Mouse (Mus musculus): ENCODE data around the gene Sorbs1.

GRCm38 (mm10) chr19:40297078-40297797 lies 216.3 kb downstream of the Sorbs1 start:
- TF ChIP-seq CTCF (IDR thresholded peaks at IDR 0.05; ENCODE audit: borderline replicate concordance, insufficient read depth, low read length), result no peak
- no peak for TF ChIP-seq POLR2A (IDR thresholded peaks at IDR 0.05; ENCODE audit: low read depth, low read length)

All from embryonic fibroblast, embryonic 13.5 days (primary cell).